Mouse (Mus musculus) left cerebral cortex, postnatal 25 days (tissue): Measurements from ENCODE around the gene Spag17. TPM values are rescaled to one million over a fixed set of nuclear protein-coding genes. Genes with fewer than 3 reads are reported as not detected.

Experiments used
- DNase-seq, 2 experiments: peaks; one replicate each; pipeline ENCODE4 v3.0.0; 2022; ENCODE audit warnings: low spot score in 2 of 2, mixed read lengths in 1 of 2
- intact Hi-C: fragments of 180-260 bp; cut with DNase I; formaldehyde crosslinking; loops from one replicate; pipeline ENCODE4 v1.15.1; 2025
- total RNA-seq, 2 experiments: library from RNA; stranded (reverse); gene quantifications; 2 replicates each; pipeline ENCODE4 v1.2.3; 2021

Gene Spag17
- total RNA-seq, 2 experiments from 2014 or later = 0.07 to 0.14 TPM

DNA sequence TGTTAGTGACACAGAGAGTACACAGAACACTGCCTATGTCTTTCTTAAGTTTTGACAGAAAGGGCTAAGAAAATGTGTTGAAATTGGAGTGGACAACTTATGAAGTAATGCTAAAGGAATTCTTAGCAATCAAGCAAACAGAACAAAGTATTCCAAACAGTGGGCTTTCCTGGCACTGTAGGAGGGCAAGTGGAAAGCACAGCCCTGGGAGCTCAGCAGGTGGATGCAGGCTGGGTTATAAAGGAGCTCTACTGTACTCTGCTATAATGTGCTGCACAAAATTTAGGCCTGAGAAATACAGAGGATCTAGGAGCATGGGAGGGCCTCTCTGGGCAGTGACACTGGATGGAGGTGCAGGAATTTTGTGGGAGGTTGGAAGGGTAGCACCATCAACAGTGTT, 71.3 kb downstream of the Spag17 start:
- intact Hi-C loops = no loop called here
- DNase-seq = no peak

DNA sequence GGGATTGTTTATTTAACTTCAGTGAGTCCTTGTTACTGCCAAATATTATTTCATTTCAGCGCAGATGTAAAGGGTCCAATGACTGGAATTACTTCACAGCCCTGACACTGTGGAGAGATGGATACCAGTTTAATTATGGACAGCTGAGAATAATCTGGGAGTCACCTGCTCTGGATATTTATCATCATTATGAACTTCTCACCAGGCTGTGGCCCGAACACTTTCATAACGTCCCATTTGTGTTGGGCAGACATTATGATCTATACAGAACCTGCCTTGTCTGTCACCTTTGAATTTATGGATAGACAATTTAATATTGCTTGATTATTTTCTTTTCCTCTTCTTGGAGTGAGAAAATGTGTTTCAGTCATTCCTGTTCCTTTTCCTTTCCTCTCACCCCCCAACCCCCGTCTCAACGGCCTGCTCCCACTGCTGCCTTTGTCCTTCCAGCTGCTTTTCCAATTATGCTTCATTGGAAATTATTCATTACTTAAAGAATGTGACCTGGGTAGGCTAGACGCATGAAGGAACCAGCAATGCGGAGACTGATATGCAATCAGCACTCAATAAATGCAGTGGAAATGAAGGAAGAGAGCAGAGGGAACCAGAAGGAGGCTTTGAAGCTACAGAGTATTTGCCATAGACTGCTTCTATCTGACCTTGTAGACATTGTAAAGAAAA, 74.7 kb downstream of the Spag17 start:
- no peak for DNase-seq
- intact Hi-C loops = no loop called here

DNA sequence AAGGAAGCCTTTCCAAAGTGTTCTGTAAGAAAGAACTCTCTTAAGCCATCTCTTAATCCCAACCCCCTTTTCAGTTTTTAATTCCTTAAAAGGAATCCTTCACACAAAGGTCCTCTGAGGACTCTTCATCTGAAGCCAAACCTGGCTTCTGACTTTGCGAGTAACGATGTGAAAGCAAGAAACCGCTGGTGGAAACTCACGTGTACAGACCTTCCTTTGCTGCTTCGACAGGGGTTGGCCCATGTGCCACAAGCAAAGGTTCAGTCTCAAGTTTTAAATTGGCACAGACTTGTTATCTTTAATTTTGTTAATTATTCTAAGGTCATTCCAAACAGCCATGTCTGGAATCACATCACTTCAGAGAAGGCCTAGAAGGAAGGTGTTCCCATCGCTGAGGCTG, 79.1 kb downstream of the Spag17 start:
- intact Hi-C loops = no loop called here
- DNase-seq = no peak

DNA sequence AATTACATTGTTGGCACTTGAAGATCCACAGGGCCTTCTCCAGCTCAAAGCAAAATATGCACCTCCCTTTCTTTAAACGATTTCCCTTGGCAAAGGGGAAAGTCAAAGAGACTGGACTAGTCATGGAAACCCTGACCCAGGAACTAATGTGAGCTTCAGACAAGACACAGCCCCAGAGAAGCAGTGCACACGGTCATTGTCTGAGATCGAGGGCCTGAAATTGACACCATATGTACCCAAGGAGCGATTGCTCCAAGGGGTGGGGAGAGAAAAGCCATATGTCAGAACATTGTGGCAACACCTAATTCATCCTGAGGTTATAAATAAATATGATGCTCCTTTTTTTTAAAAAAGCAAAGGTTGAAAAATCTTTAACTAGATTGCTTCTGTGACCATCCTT, 80.7 kb downstream of the Spag17 start:
- DNase-seq = no peak
- intact Hi-C loops = no loop called here

DNA sequence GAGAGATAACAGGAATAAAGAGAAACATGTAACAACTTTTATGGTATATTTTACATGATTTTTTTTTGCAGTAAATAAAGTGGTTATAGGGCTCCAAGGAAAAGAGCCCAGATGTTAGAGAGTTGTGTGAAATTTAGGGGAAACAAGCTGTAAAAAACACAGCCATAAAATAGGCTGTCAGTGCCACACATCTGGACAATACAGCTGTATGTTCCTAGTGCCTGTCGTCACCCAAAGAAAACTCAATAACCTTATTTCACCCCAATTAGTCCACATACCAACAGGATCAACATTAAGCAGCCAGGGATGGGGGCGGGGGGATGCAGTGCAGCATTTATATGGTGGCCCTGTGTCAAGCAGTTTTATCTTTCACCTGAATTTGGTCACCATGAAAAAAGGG, 81.1 kb downstream of the Spag17 start:
- intact Hi-C loops = no loop called here
- DNase-seq = no peak

DNA sequence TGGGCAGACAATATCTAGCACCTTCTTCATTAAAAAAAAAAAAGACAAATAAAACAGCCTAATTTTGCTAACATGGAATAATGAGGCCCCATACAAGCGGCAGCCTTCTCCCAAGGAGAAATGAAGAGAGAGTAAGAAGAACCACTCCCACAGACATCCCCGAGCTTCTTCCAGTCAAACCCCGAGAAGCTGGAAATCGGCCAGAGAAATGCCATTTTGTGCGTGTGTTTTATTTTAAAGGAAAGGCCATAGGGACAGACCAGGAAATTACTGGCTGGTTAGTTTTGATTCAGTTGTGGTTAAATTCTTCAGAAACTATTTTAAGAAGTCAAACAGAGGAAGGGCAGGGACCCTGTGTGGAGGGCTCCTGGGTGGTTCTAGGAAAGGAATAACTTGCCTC, 85.6 kb downstream of the Spag17 start:
- intact Hi-C loops = no loop called here
- no peak for DNase-seq

DNA sequence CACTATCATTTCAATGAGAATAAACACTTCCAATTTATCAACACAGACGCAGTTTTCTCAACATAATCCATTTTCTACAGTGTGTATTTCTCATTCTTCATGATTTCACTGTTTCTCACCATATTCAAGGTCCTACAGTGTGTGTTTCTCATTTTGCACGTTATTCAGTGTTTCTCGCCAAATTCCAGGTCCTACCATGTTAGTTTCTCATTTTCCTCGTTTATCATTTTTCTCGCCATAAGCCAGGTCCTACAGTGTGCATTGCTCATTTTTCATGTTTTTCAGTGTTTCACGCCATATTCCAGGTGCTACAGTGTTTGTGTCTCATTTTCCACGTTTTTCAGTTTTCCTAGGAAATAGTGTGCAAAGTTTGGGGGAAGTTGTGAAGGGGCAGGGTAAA, 95.8 kb downstream of the Spag17 start:
- DNase-seq = no peak
- intact Hi-C loops = no loop called here

DNA sequence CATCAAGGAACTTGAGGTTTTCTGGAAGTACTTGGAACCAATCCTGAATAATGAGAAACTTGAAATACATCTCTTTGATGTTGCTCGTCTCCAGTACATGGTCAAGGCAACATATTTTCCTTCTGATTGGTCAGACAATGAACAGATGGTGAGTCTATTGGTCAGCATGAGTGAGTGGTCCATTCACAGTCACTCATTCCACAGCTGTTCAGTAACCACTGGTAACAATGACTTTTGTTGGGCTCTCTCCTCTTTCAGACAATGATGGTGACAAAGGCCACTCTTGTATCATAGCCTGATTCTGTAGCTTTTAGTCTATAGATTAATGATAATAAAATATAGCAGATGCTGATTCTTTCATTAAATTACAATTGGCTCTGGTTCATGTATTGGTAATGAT, 119.5 kb downstream of the Spag17 start:
- intact Hi-C loops = no loop called here
- DNase-seq = no peak

DNA sequence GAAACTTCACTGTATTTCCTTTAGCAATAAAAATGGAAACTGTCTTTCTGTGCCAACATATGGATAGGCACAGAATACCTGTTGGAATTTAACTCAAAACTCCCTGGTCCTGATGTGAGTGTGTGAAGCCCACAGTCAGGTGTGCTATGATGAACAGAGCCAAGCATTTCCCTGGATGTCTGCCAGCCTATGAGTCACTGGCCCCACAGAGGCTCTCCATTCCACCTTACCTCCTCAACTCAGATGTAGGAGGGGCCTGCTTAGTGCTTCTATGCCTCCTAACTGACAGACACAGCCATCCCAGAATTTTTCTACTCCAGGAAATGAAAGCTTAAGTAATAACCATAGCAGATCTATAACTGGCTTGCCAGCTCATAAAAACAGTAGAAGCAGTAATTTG, 124.6 kb downstream of the Spag17 start:
- DNase-seq = no peak
- intact Hi-C loops = no loop called here

DNA sequence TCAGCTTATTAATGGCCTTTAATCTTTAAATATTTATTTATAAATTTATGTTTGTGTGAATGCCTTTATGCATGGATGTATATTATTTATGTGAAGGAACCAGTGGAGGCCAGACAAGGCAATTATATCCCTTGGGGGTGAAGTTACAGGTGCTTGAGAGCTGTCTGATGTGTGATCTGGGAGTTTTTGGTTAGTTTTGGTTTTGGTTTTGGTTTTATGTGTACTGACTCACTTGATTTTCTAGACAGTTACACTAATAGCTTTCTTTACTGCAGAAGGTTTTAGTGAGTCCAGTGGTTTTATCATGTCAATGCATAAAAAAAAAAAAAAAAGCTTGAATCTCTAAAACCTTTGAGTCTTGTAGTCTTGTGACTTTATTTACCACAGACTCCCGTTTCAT, 128.9 kb downstream of the Spag17 start:
- intact Hi-C loops = no loop called here
- DNase-seq = no peak

DNA sequence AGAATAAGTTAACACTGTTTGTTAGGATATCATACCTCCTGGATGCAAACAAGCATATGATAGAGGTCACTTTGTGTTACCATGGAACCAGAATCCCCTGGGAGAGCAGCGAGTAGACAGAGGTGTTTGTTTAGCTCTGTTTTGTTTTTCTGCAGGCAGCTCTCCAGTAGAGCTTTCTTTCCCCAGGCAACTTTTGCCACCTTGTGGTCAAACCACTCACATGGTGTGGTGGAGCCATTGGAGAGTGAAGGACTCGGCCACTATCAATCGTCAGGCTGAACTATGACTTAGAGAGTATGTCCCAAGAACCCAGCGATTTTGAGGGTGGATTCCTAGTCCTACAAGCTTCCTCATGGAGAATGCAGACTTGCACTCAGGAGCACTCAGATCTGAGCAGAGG, 146.1 kb downstream of the Spag17 start:
- intact Hi-C loops = no loop called here
- DNase-seq = no peak

DNA sequence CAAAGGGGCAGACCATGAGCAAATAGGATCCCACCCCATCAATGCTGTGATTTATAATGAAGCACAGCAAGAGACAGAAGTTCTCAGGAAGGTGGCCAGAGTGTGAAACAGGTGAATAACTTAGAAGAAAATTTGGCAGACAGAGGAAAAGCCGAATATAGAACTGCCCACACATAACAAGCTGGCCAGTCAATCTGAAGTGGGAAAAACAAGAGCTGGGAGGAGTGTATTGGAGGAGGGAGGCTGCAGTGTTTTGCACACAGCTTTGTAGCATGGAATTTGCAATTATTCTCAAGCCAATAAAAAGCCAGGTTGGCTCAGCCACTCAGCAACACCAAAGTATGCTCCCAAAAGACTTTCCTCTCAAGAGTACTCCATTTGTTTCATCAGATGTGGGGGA, 147.8 kb downstream of the Spag17 start:
- intact Hi-C loops = no loop called here
- peak in 1 of 2 experiments; percentile 61 for DNase-seq

DNA sequence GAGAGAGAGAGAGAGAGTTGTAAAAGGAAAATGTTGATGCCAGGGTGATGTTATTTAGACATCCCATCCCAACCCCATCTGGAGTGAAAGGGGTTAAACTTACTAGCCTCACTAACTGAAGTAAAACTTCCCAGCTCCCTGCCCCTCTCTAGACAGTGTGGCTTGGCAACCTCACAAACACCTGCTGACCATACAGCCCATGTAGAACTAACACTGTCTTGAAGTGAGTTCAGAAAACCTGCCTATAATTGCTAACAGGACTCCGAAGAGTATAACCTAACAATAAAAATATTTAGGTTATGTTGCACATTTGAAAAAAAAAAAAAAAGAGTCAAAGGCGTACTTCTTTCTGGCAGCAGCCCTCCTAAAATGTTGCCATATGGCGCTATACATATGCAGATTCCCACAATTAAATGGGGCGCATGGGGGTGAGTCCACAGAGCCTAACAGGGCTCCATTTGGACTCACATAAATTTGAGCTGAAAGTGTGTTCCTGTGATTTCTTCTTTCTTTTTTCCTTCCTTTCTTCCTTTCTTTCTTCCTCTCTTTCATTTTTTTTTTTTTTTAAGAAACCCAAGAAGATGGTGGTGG, 149.3 kb downstream of the Spag17 start:
- intact Hi-C loops = no loop called here
- peak in 1 of 2 experiments; percentile 55 for DNase-seq

DNA sequence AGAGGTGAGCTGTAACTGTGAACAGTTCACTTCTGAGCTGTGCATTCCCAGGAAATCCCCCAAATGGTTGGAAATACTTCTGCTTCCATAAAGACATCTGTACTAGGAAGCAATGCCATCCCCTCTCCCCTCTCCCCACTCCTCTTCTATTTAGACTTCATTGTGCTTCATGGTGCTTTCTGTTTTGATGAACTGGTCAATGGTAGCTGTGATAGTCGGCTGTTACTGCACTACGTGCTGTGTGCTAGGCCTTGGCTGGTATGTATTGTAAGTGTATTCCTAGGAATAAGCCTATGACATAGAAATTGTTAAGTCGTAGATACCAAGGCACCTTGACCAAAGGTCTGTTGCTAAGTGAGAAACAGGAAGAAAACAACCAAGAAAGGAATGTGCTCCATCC, 149.9 kb downstream of the Spag17 start:
- intact Hi-C loops = no loop called here
- no peak for DNase-seq

DNA sequence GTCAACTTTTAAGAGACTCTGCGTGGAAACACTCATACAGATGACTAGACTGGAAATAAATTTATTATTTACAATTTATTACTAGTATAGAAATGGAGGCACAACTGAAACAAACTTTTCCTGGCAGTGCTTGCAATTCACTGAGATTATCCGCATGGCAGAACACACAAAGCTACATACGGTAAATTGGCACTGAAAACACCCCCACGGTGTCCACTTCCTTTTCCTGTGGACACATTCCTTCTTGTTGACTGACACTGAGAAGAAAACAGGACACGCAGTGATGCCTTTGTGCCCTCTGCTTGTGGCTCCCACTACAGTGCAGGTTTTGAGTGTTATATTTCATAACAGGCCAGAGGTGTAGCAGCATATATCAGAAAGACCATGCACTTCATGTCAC, 151.6 kb downstream of the Spag17 start:
- intact Hi-C loops = no loop called here
- no peak for DNase-seq

DNA sequence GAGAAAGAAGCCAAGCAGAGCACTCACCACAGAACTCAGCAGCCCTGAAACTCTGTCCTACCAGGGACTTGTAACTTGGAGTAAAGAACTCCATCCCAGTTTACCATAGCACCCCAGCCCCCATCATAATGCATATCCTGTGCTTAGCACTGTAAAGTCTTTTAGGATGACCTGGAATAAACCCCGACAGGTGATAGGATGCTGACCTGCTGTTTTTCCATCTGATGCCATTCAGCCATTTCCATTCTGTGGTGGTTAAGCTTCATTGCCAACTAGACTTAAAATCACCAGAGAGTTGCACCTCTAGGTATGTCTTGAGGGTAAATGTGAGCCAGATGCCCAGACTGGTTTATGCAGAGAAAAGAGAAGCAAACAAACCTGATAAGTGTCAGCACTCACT, 189.2 kb downstream of the Spag17 start:
- intact Hi-C loops = no loop called here

DNA sequence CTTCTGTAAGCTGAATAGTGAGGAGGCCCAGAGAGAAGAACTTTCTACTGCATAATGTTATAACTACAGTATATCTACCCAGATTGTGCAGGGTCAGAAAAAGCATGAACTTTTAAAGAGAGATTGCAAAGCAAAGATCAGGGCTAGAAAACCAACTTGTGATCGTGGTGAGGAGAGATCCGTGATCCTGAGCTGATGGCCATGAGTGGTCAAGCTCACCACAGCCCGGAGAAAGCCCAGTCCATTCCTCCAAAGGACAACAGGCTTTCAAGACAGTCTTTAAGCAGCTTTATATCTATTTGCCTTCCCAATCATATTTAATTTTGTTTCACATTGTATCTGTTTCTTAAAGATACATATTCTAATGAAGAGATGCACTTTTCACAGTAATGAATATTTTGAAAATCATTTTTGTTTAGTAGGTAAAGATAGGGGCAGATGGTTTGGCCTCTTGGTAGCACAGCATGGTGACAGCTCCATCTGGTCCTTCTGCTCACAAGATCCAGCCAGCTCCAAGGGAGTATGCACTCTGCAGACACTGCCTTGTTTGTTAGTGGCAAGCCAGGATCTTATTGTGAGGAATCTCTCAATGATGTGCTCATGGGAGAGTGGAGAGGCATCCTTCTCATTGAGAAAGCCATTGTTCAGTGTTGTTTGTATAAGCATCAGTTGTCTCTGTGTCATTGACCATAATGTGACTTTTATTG, 217.3 kb downstream of the Spag17 start:
- no peak for DNase-seq

More for the DNA sequence above, 189.2 kb downstream of the Spag17 start:
- DNase-seq = no peak

DNA sequence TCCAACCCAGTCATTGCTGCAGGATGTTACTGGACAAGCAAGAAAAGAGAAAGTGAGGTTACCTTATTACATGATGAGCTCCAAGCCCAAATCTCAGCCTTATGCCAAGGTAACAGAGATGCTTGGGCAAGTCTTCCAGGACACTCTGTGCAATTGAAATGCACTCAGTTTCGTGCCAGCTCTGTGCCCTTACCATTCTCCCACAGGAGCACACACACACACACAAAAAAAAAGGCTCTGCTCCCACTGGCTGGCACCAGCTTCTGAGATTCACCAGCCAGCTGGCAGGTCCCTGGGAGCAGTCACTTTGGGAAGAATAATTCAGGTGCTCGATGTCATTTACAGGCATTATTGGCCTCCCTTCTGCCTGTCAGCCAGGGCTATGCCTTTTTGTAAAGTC, 221.5 kb downstream of the Spag17 start:
- no peak for DNase-seq

More for the DNA sequence above, 217.3 kb downstream of the Spag17 start:
- intact Hi-C loops = no loop called here

DNA sequence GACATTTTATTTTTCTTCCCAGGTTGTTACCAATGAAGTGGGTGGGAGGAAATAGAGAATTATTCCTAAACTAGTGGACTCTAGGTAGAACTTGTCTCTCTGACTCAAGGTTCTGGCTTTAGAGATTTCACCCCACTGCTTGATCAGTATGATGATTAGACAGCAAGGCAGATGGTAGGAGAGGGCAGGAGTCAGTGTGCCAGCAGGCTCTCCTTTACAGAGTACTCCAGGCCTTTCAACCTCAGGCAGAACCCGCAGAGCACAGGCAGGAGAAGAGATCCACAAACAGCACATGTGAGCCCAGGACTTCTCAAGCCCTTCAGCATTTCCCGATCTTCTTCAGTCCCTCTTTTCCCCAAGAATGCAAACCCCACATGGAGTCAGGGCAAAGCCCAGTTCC, 233.5 kb downstream of the Spag17 start:
- no peak for DNase-seq
- intact Hi-C loops = no loop called here

More for the DNA sequence above, 221.5 kb downstream of the Spag17 start:
- intact Hi-C loops = no loop called here

DNA sequence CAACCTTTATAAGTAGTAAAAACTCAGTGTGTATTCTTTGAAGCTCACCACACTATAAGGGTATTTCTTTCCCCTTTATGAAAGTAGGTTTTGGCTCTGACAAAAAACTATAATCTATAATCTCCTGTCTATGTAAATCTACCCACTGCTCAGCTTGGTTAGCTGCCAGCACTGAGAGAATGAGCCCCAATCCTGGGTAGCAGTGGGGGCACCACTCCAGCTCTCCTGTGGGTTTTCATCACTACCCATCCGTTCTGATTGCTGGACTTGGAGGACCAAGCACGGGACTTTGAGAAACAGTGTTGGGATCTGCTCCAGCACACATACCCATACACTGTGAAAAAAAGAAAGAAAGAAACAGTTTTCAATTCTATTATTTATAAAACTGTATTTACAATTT, 236.8 kb downstream of the Spag17 start:
- intact Hi-C loops = no loop called here
- DNase-seq = no peak

DNA sequence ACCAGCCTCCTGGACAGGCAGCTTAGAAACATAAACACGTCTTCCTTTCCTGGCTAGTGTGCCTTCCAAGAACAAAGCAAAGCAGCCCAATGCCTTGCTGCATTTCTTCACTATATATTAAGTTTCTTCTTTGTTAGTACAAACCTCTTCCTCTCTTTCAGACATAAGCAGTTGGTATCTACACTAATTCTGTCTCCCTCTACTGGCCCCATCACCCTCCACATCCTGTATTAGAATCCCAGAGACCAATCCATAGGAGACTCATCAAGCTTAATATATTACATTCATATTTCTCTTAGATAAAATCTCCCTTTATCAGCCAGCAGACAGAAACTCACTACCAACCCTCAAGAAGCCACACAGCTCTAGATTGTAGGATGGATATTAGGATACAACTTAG, 237.2 kb downstream of the Spag17 start:
- intact Hi-C loops = no loop called here
- DNase-seq = no peak
